Mouse (Mus musculus) lung, postnatal 36 days (tissue): ENCODE results near the gene Map3k6.
A peak's percentile ranks its signal among the peaks of the same experiment; 100 is the strongest.

ENCODE experiments used
- DNase-seq: peaks from one replicate; pipeline ENCODE4 v3.0.0; 2022; ENCODE audit warnings: mixed read lengths

Gene Map3k6

DNA sequence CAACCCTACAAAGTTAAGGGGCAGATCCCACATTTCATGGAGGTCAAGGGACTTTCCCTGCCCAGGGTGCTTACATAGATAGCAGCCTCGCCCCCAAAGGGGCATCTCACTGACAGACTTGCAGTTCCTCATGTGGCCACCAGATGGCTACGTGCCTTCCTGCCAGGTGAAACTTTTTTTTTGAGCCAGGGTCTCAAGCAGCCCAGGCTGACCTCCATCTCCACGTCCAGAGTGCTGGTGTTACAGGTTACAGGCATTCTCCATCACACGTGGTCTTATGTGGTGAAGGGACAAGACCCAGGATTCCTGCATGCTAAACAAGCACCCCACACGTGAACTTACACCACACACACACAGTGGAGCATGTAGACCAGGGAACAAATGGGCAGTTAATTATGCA, 23.0 kb upstream of the Map3k6 start:
- peak; percentile 78 for DNase-seq

DNA sequence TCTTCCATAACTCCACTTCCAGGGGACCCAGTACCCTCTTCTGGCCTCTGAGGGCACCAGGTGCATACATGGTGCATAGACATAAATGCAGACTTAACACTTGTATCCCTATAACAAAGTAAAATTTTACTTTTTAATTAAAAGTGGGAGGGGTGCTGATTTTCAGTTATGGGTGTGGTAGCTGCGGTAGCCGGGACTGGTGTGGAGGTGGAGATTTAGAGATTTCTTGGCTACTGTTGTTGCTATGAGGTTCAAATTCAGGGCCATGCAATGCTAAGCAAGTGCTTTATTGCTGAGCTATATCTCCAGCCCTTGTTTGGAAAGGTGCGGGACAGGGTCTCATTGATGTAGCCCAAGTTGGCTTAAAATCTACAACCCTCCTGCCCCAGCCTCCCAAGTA, 21.9 kb upstream of the Map3k6 start:
- DNase-seq, result no peak

DNA sequence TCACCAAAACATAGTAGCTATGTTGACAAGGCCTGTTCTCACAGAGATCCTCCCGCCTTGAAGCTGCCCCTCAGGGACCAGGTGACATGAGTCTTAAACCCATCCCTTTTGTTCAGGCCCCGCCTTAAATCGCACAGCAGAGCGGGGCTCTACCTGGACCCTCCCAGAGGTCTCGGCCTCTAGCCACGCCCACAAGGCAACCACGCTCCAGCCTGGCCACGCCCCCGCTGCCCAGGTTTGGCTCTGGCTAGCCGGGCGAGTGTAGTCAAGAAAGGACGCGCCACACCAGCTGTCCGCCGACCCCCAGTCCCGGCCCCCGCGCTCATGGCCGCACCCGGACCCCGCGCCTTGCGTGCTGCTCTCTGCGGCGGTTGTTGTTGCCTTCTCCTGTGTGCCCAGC, 20.0 kb upstream of the Map3k6 start:
- peak; percentile 76 for DNase-seq

DNA sequence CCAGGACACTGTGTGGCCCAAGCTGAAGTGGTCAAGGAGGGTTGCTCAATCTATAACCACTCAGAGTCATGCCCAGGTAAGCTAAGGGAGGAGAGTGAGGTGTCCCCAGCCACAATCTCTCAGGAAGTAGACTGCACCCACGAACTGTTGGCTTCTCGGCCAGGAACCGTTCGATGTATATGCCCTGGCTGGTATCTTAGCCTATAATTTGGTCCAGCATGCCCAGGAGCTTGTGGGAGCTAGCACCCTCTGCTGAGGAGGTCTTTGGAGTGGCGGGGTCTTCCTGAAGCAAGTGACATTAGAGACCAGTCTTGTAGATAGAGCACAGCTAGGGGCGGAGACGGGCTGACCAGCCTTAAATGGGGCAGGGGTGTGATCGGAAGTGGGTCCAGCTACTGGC, 18.9 kb upstream of the Map3k6 start:
- no peak for DNase-seq

DNA sequence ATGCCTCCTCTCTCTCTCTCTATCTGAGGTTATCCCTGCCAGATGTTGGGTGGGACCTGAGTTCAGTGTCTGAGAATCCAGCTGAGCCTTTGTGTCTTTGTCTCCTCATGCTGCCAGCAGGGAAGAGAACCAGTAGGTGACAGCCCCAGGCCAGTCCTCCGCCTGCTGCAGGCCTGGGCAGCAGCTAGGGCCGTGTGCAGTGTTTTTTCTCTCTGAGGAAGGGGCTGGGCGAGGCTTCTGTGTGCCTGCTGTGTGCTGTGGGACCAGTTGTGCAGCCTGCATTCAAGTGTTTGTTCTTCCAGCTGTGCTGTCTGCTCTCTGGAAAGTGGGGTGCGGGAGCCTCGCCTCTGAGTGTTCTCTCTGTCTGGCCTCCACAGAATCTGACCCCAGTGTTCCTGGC, 16.7 kb upstream of the Map3k6 start:
- no peak for DNase-seq

DNA sequence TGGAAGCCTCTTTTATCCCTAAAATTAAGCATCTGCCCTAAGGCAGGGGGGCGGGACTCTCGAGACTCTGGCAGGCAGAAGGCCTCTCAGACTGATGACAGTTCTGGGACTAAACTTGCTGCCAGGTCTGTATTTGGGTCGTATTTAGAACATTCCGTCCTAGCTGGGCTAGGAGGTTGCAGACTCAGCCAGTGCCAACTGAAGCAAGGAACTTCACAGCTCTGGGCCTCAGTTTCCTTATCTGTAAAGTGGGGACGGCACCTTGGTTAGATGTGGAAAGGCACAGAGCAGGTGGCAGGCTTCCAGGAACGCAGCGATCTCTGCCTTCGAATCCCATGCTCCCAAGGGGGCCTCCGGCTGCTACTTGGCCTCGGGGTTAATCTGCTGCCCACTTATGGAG, 14.5 kb upstream of the Map3k6 start:
- peak; percentile 68 for DNase-seq

DNA sequence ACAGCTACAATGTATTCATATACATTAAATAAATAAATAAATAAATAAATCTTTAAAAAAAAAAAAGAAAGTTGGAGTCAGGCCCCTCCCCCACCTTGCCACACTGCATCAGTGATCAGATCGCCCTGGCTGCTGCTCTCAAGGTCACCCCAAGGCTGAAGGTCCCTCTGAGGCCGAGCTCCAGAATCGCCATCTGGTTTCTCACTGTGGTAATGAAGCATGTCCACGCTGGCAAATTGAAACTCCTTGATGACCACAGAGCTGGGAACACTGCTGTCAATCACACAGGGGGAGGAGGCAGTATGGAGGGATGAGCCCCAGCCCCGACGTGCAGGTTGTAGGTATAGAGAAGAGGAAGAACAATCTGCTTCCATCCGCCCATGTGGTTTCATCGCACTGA, 13.0 kb upstream of the Map3k6 start:
- no peak for DNase-seq

DNA sequence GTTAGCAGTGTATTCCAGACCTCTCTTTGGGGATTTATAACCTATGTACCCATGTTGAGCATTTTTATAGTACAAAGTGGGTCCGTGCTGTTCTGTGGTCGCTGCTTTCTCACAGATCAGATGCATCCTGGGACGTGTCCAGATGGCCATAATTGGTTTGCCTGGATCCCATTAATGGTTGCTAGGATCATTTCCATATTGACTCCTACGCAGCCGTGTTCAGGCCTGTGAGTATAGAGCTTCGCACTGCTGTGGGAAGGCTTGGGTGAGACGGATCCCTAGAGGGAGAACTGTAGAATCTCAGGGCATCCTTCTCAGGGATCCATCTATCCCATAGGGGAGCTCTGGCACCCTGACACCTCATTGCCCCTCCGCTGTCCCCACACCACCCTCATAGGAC, 11.0 kb upstream of the Map3k6 start:
- DNase-seq, result no peak

DNA sequence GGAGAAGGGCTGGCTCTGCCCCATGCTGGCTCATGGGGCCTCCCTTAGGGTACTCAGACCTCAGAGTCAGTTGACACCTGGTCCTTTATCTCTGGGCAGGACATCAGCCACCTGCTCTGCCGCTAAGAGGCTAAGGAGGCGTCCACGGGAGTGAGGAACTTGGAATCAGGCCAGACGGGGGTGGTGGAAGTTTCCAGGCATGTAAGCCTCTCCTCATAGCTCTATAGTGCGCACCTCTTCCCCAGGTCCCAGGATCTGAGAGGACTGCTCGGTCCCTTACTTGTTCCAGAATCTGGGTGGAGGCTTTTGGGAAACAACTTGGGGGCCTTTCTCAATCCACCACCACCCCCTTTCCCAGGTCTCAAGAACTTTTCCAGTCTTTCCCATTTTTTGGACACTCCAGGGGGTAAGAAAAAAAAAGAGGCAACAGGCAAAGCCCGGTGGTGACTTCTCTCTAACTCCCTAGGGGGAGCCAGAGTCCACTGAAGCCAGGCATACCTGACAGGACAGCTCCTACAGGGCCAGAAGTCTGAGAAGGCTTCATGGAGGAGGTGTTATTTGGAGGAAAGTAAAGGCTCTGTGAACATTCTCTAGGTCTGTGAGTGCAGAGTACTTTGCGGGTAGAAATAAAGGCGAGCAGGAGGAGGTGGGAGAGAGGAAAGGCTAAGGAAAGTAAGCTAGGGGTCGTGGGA, 7.2 kb upstream of the Map3k6 start:
- peak; percentile 83 for DNase-seq

DNA sequence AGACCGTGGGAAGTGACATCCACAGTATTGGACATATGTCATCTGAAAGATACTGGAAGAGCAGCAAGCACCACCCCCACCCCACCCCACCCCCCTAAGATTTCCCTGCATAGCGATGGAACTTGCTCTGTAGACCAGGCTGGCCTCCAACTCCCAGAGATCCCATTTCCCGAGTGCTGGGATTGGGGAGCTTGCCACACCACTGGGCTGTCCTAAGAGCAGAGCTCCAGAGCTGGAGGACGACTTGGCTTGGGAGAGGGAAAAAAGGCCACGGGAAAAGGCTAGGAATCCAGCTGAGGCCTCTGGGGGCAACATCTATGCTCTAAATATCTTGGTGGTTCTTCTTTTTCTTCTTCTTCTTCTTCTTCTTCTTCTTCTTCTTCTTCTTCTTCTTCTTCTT, 5.8 kb upstream of the Map3k6 start:
- DNase-seq, result no peak

DNA sequence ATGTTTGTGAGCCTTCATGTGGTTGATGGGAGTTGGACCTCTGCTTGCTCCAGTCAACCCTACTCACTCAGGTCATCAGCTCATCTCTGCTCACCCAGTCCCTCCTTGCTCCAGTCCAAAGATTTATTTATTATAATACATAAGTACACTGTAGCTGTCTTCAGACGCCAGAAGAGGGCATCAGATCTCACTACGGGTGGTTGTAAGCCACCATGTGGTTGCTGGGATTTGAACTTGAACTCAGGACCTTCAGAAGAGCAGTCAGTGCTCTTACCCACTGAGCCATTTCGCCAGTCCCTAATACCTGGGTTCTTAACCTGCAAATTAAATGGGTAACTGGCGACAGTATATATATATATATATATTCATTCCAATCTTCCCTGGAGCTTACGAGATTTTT, 5.2 kb upstream of the Map3k6 start:
- no peak for DNase-seq

DNA sequence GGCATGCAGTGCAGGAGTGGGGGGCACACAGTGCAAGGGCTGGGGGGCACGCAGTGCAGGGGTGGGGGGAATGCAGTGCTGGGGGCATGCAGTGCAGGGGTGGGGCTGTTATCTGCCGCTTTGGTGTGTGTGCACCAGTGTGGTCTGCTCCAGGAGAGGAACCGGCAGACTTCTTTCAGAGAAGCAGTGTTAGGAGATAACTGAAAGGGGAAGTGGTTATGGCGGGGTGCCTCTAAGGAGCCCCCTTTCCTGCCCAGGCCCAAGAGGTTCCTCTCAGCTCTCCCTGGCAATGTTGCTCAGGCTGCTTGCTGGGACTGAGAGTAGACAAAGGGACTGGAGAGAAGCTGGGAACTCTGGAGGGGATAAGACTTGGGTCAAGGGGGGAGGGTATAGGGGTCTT, 2.7 kb upstream of the Map3k6 start:
- DNase-seq, result peak; percentile 30

DNA sequence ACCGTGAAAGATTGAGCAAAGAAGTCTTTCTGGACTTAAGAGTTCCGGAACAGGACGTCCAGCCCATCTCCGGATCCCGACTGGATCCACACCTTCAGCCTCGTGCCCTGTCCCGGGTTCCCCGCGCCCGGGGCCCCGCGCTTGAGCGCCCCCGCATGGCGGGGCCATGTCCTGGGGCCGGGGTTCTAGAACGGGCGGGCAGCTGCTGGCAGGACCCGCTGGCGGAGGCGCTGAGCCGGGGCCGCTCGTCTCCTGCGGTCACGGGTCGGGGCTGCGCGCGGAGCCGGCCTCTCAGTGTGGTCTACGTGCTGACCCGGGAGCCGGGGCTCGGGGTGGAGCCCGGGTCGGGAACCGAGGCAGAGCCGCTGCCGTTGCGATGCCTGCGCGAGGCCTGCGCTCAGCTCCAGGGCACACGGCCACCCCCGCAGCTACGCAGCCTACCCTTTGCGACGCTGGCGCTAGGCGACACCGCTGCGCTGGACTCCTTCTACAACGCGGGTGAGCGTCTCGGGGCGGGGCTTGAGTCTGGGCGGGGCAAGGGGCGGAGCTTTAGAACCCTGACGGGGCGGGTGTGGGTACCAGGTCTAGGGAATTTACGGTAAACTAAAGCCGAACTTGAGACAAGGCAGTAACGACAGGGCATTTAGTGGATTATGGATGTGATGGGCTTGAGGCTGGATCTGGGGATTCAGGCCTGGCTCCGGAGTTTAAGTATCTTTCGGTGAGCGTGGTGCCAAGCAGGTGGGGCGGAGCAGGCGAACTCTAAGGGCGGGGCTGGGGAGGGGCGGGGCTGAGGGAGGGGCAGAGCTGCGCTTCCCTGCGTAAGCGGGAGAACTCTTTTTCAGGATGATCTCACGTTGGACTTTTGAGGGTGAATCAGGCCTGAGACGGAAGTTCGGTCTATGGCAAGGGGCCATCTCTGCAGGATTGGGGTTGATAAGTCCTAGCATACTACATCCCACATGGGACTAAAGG, 603 bp downstream of the Map3k6 start:
- DNase-seq, result peak; percentile 95

DNA sequence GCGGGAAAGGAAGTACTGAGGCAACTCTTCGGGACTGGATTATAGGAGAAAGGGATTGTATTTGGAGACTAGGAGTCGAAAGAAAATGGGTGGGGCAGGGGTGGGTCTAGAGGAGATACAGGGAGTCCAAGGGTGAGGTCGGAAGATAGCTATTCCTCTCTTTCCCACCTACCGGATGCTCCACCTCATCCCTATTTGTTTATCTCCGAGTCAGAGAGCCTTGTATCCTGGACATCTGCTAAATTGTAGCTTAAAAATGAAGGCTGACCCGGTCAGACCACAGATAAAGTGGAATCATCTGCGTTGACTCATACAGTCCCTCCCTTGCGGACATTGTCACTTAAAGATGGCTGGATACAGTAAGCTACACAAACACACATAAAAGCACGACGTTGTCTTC, 1.3 kb downstream of the Map3k6 start:
- DNase-seq, result no peak

DNA sequence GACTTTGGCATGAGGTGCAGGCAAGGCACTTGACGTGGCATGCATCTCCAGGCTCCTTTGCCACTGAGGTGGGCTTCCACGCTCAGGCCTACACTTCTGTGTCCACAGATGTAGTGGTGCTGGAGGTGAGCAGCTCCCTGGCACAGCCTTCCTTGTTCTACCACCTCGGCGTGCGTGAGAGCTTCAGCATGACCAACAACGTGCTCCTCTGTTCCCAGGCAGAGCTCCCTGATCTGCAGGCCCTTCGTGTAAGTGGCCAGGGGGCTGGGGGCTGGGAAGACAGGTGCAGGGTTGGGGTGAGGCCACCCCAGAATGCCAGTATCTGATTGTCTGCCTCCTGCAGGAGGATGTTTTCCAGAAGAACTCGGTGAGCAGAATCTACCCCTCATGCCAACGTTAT, 2.1 kb downstream of the Map3k6 start:
- DNase-seq, result no peak

DNA sequence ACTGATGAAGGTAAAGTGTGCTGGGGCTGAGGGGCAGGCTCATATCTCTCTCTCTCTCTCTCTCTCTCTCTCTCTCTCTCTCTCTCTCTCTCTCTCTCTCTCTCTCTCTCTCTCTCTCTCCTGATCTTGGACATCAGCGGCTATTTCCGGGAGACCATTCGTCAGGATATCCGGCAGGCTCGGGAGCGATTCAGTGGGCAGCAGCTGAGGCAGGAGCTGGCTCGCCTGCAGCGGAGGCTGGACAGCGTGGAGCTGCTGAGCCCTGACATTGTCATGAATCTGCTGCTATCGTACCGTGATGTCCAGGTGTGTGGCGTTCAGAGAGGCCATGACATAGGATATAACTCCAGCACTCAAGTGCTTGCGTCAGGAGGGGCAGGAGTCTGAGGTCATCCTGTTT, 2.9 kb downstream of the Map3k6 start:
- peak; percentile 58 for DNase-seq

DNA sequence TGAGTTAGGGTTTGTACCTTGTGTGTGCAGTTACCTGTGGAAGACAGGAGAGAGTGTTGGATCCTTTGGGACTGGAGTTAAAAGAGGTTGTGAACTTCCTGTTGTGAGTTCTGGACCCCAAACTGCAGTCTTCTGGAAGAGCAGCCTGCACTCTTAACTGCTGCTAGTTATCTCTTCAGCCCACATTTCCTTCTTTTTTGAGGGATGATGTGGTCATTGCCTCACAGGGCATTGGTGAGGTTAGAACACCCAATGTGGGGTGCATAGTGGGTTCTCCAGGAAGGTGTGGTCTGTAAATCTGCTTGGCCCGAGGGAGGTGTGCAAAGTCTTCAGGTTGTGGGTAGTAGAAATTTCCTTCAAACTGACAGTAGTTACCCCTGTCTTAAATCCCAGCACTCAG, 3.7 kb downstream of the Map3k6 start:
- DNase-seq, result no peak

DNA sequence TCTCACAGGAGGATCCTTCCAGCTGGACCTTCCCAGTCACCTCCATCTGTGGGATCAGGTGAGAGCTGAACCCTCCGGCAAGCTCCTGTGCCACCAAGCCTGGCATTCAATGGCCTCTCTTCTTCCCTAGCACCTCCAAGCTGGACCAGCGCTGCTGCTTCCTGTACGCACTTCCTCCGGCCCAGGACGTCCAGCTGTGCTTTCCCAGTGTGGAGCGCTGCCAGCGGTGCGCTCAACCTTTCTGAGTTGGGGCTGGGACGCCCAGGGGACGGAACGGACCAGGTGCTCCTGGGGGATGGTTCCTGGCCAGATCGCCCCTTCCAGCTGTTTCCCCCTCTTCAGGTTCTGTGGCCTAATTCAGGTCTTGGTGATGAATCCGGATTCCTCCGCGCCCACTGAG, 6.5 kb downstream of the Map3k6 start:
- peak; percentile 73 for DNase-seq

DNA sequence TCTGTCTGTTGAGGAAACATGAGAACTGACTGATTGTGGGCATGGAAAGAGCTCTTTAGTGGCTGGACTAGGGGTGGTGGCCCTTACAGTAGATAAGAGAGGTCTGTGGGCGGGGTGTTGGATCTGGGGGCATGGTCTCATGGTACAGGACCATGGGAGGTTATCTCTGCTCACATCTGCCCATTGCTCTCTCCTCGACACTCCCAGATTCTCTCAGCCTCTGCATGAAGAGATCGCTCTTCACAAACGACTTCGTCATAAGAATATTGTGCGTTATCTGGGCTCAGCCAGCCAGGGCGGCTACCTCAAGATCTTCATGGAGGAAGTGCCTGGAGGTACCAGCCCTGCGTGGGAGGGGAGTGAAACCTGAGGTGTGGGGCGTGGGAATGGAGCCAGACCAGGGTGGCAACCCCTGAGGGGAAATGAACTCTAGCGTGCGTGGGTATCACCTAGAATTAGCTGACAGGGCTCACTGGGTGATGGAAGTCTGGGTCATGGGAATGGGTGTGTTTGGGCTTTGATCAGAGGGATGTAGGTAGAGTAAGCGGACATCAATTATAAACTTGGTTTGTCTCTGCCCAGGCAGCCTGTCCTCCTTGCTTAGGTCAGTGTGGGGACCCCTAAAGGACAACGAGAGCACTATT, 7.3 kb downstream of the Map3k6 start:
- DNase-seq, result no peak

DNA sequence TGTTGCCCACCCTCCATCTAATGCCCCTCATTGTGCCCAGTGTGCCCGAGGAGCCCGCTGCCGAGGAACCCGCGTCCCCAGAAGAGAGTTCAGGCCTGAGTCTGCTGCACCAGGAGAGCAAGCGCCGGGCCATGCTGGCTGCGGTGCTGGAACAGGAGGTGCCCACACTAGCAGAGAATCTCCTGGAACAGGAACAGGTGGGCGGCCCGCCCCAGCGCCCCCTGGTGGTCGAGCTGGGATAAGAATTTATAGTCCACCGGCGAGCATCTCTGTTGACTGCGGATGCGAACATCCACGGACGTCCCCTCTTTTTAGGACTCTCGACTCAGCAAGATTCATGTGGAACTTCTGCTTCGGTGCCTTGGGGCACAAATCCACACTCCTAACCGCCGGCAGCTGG, 10.0 kb downstream of the Map3k6 start:
- DNase-seq, result peak; percentile 89

DNA sequence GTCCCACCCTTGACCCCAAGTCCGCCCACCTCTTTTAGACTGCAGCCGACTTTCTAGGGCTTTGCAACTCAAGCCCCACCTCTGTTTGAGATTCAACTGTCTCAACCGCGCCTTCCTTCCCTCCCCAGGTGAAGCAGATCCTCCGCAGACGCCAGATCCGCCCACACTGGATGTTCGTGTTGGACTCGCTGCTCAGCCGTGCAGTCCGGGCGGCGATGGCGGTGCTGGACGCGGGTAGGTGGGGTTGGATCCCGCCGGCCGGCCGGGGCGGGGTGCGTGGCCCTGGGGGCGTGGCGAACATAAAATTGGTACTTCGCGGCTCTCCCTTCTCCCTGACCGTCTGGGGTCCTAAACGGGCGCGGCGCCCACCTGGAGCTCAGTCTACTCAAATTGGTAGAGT, 10.6 kb downstream of the Map3k6 start:
- no peak for DNase-seq

DNA sequence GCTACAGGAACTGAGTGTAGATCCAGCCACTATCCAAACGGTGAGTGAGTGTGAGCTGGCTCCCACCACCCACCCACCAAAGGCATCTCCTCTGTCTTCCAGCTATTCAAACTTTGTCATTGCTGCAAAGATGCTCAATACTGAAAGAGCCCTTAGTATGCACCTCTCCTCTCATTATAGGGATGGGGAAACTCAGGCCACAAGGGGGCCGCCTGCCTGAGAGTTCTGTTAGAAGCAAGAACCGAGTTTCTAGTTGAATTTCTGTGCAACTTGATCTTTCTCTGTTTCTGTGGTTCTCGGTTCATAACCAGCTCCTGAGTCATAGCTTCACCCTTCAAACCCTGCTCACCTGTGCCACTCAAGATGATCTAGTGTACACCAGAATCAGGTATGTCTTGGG, 11.5 kb downstream of the Map3k6 start:
- no peak for DNase-seq

DNA sequence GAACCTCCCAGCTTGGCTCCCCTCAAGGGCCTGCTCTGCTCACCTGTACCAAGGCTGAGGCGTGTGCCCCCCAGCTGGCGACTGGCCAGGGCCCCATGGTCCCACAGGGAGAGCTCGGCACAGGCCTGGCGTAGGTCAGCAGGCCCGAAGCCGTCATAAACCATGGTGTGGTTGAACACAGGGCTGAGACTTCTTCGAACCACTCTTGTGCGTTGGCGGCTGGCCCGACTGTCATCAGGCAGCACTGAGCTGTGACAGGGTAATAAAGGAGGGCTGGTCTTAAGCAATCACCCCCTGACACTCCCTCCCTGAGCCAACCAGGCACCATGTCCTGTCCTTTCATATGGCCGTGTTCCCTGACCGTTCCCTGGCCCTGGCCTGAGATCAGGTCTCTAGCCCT, 12.8 kb downstream of the Map3k6 start:
- DNase-seq, result no peak

DNA sequence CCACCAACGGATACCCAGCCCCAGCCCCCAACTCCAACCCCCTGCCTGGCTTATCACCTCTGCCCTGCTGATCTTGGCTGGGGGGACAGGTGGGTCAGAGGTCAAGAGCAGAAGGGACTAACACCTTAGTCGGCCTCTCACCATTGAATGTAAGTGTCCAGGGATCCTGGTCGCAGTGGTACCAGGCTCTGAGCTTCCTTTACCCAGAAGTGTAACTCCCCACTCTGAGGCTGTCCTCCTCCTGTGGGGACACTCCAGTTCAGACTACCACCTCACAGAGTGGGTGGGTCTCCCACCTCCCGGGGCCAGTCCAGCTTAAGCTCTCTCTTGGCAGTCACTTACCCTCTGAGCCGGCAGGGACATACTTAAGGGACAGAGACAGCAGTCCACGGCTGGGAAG, 14.8 kb downstream of the Map3k6 start:
- DNase-seq, result no peak
